Mouse (Mus musculus) forebrain, embryonic 15.5 days (tissue): ENCODE data around the gene 4933421I07Rik. TPM values are rescaled to one million over a fixed set of nuclear protein-coding genes. Genes with fewer than 3 reads are reported as not detected.

Experiments
- ATAC-seq: fragments of 200-750 bp; cut with Nextera tagmentation; replicated peaks from 2 replicates; pipeline ENCODE4 v1.8.0; 2017; ENCODE audit warnings: mild to moderate bottlenecking, moderate TSS enrichment, moderate library complexity
- H3K27ac ChIP-seq: fragments of 300-500 bp; sonication (generic); replicated peaks from 2 replicates; pipeline ENCODE4 v1.5.1; 2015; ENCODE audit warnings: mild to moderate bottlenecking, inconsistent platforms
- H3K27me3 ChIP-seq: fragments of 300-500 bp; sonication (generic); 2 replicates; pipeline ENCODE4 v1.6.1; 2015; ENCODE audit warnings: inconsistent platforms
- H3K36me3 ChIP-seq: fragments of 300-500 bp; sonication (generic); 2 replicates; pipeline ENCODE4 v1.6.1; 2015; ENCODE audit warnings: mild to moderate bottlenecking, inconsistent platforms
- H3K4me1 ChIP-seq: fragments of 300-500 bp; sonication (generic); 2 replicates; pipeline ENCODE4 v1.6.1; 2015; ENCODE audit warnings: inconsistent platforms
- H3K4me2 ChIP-seq: fragments of 300-500 bp; sonication (generic); replicated peaks from 2 replicates; pipeline ENCODE4 v1.6.1; 2015; ENCODE audit warnings: mild to moderate bottlenecking, inconsistent platforms
- H3K4me3 ChIP-seq: fragments of 300-500 bp; sonication (generic); 2 replicates; pipeline ENCODE4 v1.5.1; 2015; ENCODE audit warnings: mild to moderate bottlenecking, inconsistent platforms
- H3K9ac ChIP-seq: fragments of 300-500 bp; sonication (generic); replicated peaks from 2 replicates; pipeline ENCODE4 v1.6.1; 2015; ENCODE audit warnings: mild to moderate bottlenecking, inconsistent platforms
- H3K9me3 ChIP-seq: fragments of 300-500 bp; sonication (generic); 2 replicates; pipeline ENCODE4 v1.6.1; 2016; ENCODE audit warnings: inconsistent platforms
- WGBS: fragments of 180-500 bp; shearing (Covaris S2); methylation state at CpG from one replicate; pipeline ENCODE4 v1.1.7; 2015; ENCODE audit warnings: mixed read lengths; 5-methylcytosine and 5-hydroxymethylcytosine counted together
- polyA plus RNA-seq: library from polyadenylated mRNA; unstranded; fragments of >200 nt; fragmentation: Nextera tagmentation; extraction: Ambion mirVana; gene quantifications from 2 replicates; pipeline ENCODE4 v1.2.1, GENCODE M21; 2015

The 4933421I07Rik gene
- not detected in 2 replicates for polyA plus RNA-seq

DNA sequence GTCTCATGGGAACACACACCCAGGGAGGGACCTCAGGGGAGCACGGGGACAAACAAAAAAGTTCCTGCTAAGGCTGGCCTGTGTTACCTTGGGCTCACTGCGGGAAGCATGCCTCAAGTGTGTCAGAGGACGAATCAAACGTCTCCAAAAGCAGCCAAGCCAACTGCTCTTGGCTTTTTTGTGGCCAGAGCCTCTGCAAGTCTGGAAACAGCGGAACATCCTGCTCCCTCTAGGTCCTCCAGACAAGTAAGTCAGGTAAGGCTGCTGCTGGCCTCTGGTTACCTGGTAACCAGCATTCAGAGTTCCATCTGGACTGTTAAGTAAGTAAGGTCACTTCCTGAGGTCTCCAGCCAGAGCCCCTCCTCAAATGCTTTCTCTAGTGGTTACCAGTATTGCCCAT lies at the start of gene 4933421I07Rik:
TSS of gene 4933421I07Rik (minus strand) at position 271 of the 400 bp plus-strand sequence.
- no peak within 1 kb of the TSS for H3K4me2 ChIP-seq
- no peak within 1 kb of the TSS for H3K9ac ChIP-seq
- H3K27me3 ChIP-seq = no peaks in the 10 kb centered on the region
- H3K27ac ChIP-seq = no peak within 1 kb of the TSS
- no peaks in the 10 kb centered on the region for H3K36me3 ChIP-seq
- H3K9me3 ChIP-seq = peaks cover 27% of the 10 kb centered on the region
- ATAC-seq = no peak
- no peaks in the 10 kb centered on the region for H3K4me1 ChIP-seq
- H3K4me3 ChIP-seq = no peak within 1 kb of the TSS
- WGBS = 78% methylated on average over 5 of the region's 5 CpGs

DNA sequence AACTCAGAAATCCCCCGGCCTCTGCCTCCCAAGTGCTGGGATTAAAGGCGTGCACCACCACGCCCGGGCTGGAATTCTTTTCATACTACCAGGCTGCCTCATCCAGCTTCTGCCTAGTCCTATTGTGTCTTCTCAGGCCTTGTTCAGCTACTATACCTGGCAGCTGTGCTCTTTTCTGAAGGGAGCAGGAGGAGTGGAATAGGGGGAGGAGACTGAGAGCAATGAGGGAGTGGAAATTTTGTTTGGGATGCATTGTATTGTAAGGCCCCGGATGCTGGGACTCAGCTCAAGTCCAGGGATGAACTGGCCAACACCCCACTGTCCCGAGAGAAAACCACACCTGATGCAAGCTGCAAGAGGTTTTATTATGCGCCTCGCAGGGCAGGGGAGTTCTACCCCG lies 49.4 kb upstream of the 4933421I07Rik start:
- ATAC-seq = no peak
- peaks cover 42% of the 10 kb centered on the region for H3K36me3 ChIP-seq
- no peak overlapping the region for H3K4me2 ChIP-seq
- H3K27ac ChIP-seq = no peak overlapping the region
- 93% methylated on average over 9 of the region's 9 CpGs for WGBS
- no peaks in the 10 kb centered on the region for H3K27me3 ChIP-seq
- H3K4me1 ChIP-seq = no peaks in the 10 kb centered on the region
- peaks cover 8% of the 10 kb centered on the region for H3K9me3 ChIP-seq
- no peak overlapping the region for H3K4me3 ChIP-seq
- H3K9ac ChIP-seq = no peak overlapping the region

DNA sequence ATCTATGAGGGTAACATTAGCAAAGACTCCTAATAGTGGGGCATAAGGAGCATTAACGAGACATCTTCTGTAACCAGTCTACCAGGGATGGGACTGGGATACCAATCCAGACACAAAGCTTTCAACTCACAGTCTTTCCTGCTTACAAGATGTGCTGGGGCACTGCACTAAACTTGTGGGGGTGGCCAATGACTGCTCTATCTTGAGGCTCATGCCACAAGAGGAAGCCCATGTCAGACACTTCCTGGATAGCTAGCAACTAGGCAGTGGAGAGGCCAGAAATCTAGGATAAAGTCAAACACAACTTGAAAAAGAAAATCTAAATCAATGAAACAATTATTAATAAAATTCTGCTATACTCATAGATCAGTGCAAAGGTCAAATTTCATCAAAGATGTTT lies 48.3 kb upstream of the 4933421I07Rik start:
- Histone ChIP-seq H3K27me3 (no peaks in the 10 kb centered on the region), H3K4me3 (no peak overlapping the region), H3K9ac (no peak overlapping the region), H3K4me1 (no peaks in the 10 kb centered on the region), H3K27ac (no peak overlapping the region), H3K4me2 (no peak overlapping the region), H3K36me3 (peaks cover 40% of the 10 kb centered on the region), H3K9me3 (peaks cover 8% of the 10 kb centered on the region)
- ATAC-seq = no peak
- 92% methylated on average over 1 of the region's 1 CpGs for WGBS

DNA sequence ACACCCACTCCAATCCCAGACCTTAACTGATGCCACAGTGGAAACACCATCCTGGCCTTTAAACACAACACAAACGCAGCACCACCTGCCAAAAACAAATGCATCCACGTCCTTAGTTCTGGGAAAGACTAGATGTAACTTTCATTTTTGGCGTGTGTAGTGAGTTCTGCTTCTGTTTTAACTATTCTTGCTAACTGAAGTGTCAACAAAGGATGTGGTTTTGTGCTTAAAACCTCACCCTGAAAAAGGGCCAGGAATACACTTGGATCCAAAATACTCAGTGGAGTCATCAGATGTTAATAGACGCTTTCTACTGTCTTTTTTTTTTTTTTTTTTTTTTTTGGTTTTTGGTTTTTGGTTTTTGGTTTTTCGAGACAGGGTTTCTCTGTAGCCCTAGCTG lies 42.9 kb upstream of the 4933421I07Rik start:
- H3K4me3 ChIP-seq = no peak overlapping the region
- 96% methylated on average over 5 of the region's 5 CpGs for WGBS
- no peaks in the 10 kb centered on the region for H3K4me1 ChIP-seq
- no peak for ATAC-seq
- H3K36me3 ChIP-seq = peaks cover 40% of the 10 kb centered on the region
- H3K9ac ChIP-seq = no peak overlapping the region
- no peaks in the 10 kb centered on the region for H3K27me3 ChIP-seq
- no peak overlapping the region for H3K4me2 ChIP-seq
- no peaks in the 10 kb centered on the region; the same call in 1 of the 2 replicates for H3K9me3 ChIP-seq
- H3K27ac ChIP-seq = no peak overlapping the region

- H3K4me2 ChIP-seq = no peak overlapping the region
- no peaks in the 10 kb centered on the region for H3K27me3 ChIP-seq
- no peak overlapping the region for H3K27ac ChIP-seq
- peaks cover 45% of the 10 kb centered on the region for H3K36me3 ChIP-seq
- no peak overlapping the region for H3K4me3 ChIP-seq
- no peak for ATAC-seq
- no peak overlapping the region for H3K9ac ChIP-seq
- no peaks in the 10 kb centered on the region for H3K4me1 ChIP-seq
- WGBS = 93% methylated on average over 4 of the region's 4 CpGs
- H3K9me3 ChIP-seq = no peaks in the 10 kb centered on the region; the same call in 1 of the 2 replicates
Measured at GRCm38 (mm10) chr7:42490358-42490757, 42.4 kb upstream of the 4933421I07Rik start.

DNA sequence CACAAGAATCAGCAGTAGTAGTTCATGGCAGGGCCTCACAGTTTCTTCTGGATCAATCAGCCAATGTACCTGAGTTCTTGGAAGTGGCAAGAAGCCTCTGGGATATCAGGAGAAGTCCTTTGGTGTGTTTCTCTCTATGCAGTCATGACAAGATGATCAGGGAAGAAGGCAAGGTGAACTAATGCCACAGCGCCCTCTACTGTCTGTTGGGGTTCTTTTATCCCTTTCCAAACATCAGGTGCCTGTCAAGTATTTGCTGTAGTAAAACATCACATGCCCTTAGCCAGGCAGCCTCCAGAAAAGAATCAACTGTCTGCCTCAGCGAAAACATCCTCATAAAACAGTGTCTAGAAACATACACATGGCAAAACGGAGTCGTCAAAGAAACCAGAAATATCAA lies 6.7 kb upstream of the 4933421I07Rik start:
- ATAC-seq = no peak
- no peaks in the 10 kb centered on the region for H3K4me1 ChIP-seq
- no peaks in the 10 kb centered on the region for H3K27me3 ChIP-seq
- no peak overlapping the region for H3K9ac ChIP-seq
- H3K27ac ChIP-seq = no peak overlapping the region
- WGBS = 60% methylated on average over 4 of the region's 4 CpGs
- peaks cover 18% of the 10 kb centered on the region for H3K9me3 ChIP-seq
- no peak overlapping the region for H3K4me2 ChIP-seq
- no peak overlapping the region for H3K4me3 ChIP-seq
- H3K36me3 ChIP-seq = no peaks in the 10 kb centered on the region

- ATAC-seq = no peak
- Histone ChIP-seq H3K9me3 (peaks cover 28% of the 10 kb centered on the region), H3K4me3 (no peak overlapping the region)
Measured at GRCm38 (mm10) chr7:42450618-42451017, 2.7 kb upstream of the 4933421I07Rik start.

GRCm38 (mm10) chr7:42447352-42447751 lies 568 bp downstream of the 4933421I07Rik start:
- no peak for ATAC-seq
- H3K4me2 ChIP-seq = no peak overlapping the region
- H3K27me3 ChIP-seq = no peaks in the 10 kb centered on the region
- H3K9ac ChIP-seq = no peak overlapping the region
- WGBS = 88% methylated on average over 9 of the region's 9 CpGs
- no peaks in the 10 kb centered on the region for H3K4me1 ChIP-seq
- peaks cover 24% of the 10 kb centered on the region for H3K9me3 ChIP-seq
- no peak overlapping the region for H3K4me3 ChIP-seq
- H3K36me3 ChIP-seq = no peaks in the 10 kb centered on the region
- H3K27ac ChIP-seq = no peak overlapping the region

More at GRCm38 (mm10) chr7:42450618-42451017, 2.7 kb upstream of the 4933421I07Rik start:
- 44% methylated on average over 3 of the region's 3 CpGs for WGBS
- H3K4me2 ChIP-seq = no peak overlapping the region
- H3K27me3 ChIP-seq = no peaks in the 10 kb centered on the region
- H3K27ac ChIP-seq = no peak overlapping the region
- H3K4me1 ChIP-seq = no peaks in the 10 kb centered on the region
- H3K36me3 ChIP-seq = no peaks in the 10 kb centered on the region
- no peak overlapping the region for H3K9ac ChIP-seq

Other genes with a start within 250 kb of the 4933421I07Rik start
- not detected in 2 replicates for gene Vmn2r61, start 188.1 kb downstream of the 4933421I07Rik start, polyA plus RNA-seq
- gene Zfp141, start 57.6 kb upstream of the 4933421I07Rik start, polyA plus RNA-seq = 16.5 and 17.7 TPM in 2 replicates
- 6.4 TPM in 1 of 2 replicates, not detected in the other for gene Gm21028, start 130.5 kb upstream of the 4933421I07Rik start, polyA plus RNA-seq
- gene Zfp977, start 144.4 kb upstream of the 4933421I07Rik start, polyA plus RNA-seq = 1.4 and 1.9 TPM in 2 replicates
- gene Zfp976, start 194.5 kb upstream of the 4933421I07Rik start, polyA plus RNA-seq = 2.5 and 3.2 TPM in 2 replicates
- gene Zfp975, start 244.6 kb upstream of the 4933421I07Rik start, polyA plus RNA-seq = 5.3 and 5.4 TPM in 2 replicates